Mouse (Mus musculus) gastrocnemius, postnatal 36 days (tissue): ENCODE data around the gene Slain2. TPM values are rescaled to one million over a fixed set of nuclear protein-coding genes. Genes with fewer than 3 reads are reported as not detected.
"Not testable (repeated sequence)": the region's sequence is repeated elsewhere in the genome, so short reads cannot be mapped to it uniquely, and the experiment has no call there.

Source experiments
- DNase-seq, 2 experiments: peaks; one replicate each; pipeline ENCODE4 v3.0.0; 2022
- intact Hi-C: fragments of 180-260 bp; cut with DNase I; formaldehyde crosslinking; loops from one replicate; pipeline ENCODE4 v1.15.1; 2025
- total RNA-seq, 2 experiments: library from RNA; stranded (reverse); gene quantifications; 2 replicates each; pipeline ENCODE4 v1.2.3; 2021

Slain2 gene
- total RNA-seq, 2 experiments from 2014 or later: 92.9 to 101 TPM

- no peak for DNase-seq
- intact Hi-C loops: no loop called here
These were observed 19.0 kb downstream of the Slain2 start for GRCm38 (mm10) chr5:72933026-72933675.

DNA sequence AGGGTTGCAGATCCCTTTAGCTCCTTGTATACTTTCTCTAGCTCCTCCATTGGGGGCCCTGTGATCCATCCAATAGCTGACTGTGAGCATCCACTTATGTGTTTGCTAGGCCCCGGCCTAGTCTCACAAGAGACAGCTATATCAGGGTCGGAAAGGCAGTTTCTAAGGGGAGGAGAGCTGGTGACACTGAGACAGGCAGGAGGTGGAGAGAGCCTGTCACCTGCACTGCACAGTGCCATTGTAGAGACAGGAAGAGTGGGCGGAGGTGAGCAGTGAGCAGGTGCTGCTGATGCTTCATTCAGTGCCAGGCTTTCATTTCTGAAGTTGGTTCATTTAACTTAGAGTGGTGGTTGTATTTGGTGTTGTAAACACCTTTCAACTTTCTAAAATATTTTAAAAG is 24.3 kb downstream of the Slain2 start:
- intact Hi-C loops, DNase-seq: not testable (repeated sequence)

DNA sequence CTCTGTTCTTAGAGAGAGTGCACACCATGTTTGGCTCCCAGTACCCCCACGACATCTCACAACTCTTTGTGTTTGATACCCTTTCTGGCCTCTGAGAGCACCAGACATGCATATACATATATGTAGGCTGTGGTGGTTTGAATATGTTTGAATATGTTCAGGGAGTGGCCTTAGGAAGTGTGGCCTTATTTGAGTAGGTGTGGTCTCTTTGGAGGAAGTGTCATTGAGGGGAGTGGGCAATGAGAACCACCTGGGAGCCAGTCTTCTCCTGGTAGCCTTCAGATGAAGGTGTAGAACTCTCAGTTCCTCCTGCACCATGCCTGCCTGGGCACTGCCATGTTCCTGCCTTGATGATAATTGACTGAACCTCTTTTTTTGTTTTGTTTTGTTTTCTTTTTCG is 25.2 kb downstream of the Slain2 start:
- intact Hi-C loops: no loop called here
- DNase-seq: no peak

DNA sequence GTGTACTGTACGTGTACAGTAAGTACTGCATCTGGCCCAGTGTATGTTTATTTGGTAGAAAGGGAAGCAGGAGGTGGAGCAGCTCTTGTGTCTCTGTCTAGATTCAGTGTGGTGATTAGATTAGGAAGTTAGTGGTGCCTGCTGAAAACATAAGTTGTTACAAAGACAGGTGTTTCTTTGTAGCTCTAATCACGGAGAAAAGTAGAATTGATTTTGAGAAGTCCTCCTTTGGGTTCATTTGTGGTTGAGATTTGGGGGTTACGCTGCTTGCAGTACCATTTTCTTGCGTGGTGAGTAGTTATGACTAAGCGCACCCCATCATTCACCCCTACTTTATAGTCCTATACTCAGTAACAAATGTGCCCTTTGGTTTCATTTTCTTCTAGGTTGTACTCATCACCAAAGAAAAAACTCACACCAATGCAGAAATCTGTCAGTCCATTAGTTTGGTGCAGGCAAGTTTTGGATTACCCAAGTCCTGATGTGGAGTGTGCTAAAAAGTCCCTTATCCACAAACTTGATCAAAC is 26.9 kb downstream of the Slain2 start:
- intact Hi-C loops: no loop called here
- no peak for DNase-seq

DNA sequence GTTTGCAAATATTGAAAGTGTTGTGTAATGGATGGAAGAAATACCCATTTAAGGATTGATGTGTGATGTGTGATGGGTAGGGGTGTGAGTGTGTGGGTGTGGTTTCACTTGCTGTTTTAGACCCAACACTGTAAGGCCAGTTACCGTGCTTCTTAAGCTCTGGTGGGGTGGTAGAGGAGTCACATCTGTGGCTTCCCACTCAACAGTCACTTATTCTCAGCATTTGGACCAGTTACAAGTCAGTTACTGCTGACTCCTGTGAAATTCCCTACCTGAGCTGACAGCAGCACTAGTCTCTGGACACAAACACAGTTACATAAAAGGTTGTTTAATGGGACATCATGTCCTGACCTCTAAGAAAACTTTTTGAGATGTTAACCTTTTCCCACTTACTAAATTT is 34.0 kb downstream of the Slain2 start:
- no peak for DNase-seq
- intact Hi-C loops: no loop called here

GRCm38 (mm10) chr5:72950252-72950651 is 36.1 kb downstream of the Slain2 start:
- intact Hi-C loops: no loop called here
- no peak for DNase-seq

- intact Hi-C loops: no loop called here
- no peak for DNase-seq
These were observed 40.0 kb downstream of the Slain2 start for GRCm38 (mm10) chr5:72953996-72954604.

DNA sequence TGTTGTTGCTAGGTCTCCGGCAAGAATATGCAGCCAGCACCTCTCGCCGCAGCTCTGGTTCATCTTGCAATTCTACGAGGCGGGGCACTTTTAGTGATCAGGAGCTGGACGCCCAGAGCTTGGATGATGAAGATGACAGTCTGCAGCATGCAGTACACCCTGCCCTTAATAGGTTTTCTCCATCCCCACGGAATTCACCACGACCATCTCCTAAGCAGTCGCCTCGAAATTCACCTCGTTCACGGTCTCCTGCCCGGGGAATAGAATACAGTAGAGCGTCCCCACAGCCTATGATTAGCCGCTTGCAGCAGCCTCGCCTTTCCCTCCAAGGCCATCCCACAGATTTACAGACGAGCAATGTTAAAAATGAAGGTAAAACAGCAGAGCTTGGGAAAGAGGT is 43.2 kb downstream of the Slain2 start:
- intact Hi-C loops: no loop called here
- no peak for DNase-seq

DNA sequence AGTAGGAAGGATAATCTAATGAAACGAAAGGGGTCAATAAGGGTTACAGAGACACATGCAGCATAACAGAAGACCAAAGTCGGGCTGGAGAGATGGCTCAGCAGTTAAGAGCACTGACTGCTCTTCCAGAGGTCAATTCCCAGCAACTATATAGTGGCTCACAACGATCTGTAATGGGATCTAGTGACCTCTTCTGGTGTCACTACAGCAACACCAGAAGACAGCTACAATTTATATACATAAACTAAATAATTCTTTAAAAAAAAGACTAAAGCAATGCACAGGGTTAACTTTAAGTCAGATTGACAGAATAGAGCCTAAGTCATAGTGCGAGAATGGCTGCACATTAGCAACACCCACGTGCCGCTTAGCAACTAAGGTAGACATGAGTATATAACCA is 46.0 kb downstream of the Slain2 start:
- no peak for DNase-seq
- intact Hi-C loops: loop anchor here (1.0 kb wide), 1 partner anchor 70 kb away; no protein-coding TSS in a partner anchor

DNA sequence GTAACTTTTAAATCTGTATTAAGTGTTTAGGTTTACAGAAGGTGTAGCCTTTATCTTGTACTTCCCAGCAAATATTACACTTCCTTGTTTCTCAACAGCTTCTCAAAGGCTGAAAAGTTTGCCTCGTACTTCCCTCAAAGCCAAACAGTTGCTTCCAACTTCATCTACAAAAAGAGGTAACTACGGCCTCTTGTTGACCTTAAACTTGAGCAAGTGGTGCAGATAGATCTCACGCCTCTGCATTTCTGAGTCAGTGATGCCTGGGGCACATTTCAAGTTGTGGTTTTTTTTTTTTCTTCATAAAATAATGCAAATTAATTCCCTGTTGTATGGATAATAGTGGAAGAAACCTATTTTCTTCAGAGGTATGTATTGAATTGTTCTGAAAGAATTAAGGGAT is 51.6 kb downstream of the Slain2 start:
- no peak for DNase-seq
- intact Hi-C loops: no loop called here

DNA sequence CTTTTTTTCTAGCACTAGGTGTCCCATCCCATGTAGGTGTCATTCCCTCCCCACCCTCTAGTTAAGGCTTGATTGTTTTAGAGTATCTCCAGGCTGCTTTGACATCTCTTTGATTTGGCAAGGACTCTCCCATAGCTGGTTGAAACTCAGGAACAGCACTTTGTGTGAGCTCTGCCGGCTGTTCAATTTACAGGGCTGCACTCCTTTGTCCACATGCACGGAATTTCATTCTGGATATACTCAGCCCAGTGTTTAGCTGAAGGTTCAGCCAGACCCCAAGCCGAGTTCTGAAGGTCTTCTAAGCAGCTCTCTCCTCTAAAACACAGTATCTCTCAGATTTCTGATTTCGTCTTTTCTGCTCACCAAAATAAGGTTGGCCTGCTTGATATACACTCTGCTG is 58.3 kb downstream of the Slain2 start:
- intact Hi-C loops: no loop called here
- DNase-seq: no peak

GRCm38 (mm10) chr5:72972934-72973333 is 58.8 kb downstream of the Slain2 start:
- intact Hi-C loops: no loop called here
- no peak for DNase-seq

GRCm38 (mm10) chr5:72974602-72975001 is 60.5 kb downstream of the Slain2 start, which contains the start of gene Gm10135:
TSS of gene Gm10135 (minus strand) at chr5:72974702.
- intact Hi-C loops: no loop called here
- no peak for DNase-seq

- DNase-seq: no peak
- intact Hi-C loops: no loop called here
These were observed 61.9 kb downstream of the Slain2 start for GRCm38 (mm10) chr5:72975996-72976395.

GRCm38 (mm10) chr5:72976539-72976938 is 62.4 kb downstream of the Slain2 start:
- no peak for DNase-seq
- intact Hi-C loops: no loop called here

- DNase-seq: no peak
These were observed 70.0 kb downstream of the Slain2 start for GRCm38 (mm10) chr5:72984091-72984490.

GRCm38 (mm10) chr5:72987786-72988185 is 73.7 kb downstream of the Slain2 start:
- intact Hi-C loops: no loop called here
- no peak for DNase-seq

More at GRCm38 (mm10) chr5:72984091-72984490, 70.0 kb downstream of the Slain2 start:
- intact Hi-C loops: loop anchor here (2.0 kb wide), 2 partner anchors 89 to 399 kb away; no protein-coding TSS in a partner anchor

GRCm38 (mm10) chr5:72989756-72990155 is 75.7 kb downstream of the Slain2 start:
- no peak for DNase-seq
- intact Hi-C loops: no loop called here

- intact Hi-C loops: no loop called here
These were observed 78.4 kb downstream of the Slain2 start for GRCm38 (mm10) chr5:72992474-72992873.

GRCm38 (mm10) chr5:72994424-72994823 is 80.3 kb downstream of the Slain2 start:
- DNase-seq: no peak
- intact Hi-C loops: no loop called here

More at GRCm38 (mm10) chr5:72992474-72992873, 78.4 kb downstream of the Slain2 start:
- DNase-seq: no peak

- intact Hi-C loops: loop anchor here (5.0 kb wide), 1 partner anchor 398 kb away; no protein-coding TSS in a partner anchor
- DNase-seq: no peak
These were observed 80.8 kb downstream of the Slain2 start for GRCm38 (mm10) chr5:72994928-72995327.

GRCm38 (mm10) chr5:72995379-72995778 is 81.3 kb downstream of the Slain2 start:
- no peak for DNase-seq
- intact Hi-C loops: loop anchor here (5.0 kb wide), 1 partner anchor 398 kb away; no protein-coding TSS in a partner anchor
